Mouse (Mus musculus): ENCODE results near the gene Chl1. TPM values are rescaled to one million over a fixed set of nuclear protein-coding genes. Genes with fewer than 3 reads are reported as not detected.

Gene Chl1
- polyA plus RNA-seq, 1 experiment, result not detected

DNA sequence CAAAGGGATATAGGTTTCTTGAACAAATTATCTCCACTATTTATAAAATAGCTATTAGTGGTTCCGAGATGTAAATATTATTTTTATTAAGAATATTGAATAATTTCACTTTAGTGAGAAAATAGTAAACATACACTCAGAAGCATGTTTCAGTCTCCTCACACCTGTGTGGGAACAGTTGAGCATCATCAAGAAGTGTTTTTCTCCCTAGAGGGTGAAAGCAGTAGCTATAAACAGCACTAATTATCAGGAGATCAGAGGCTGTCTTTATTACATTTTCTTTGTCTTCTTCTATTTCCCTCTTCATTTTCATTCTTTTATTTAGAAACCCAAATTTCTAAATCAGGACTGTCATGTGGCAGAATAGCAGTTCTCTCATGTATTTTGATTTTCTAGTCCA is 166.7 kb downstream of the Chl1 start:
- Histone ChIP-seq H3K4me1 (ENCODE audit: control insufficient read depth, insufficient read depth, low read length) (no peaks in the 10 kb centered on the region), H3K27ac (ENCODE audit: insufficient read depth, low read depth, low read length) (no peak overlapping the region), H3K4me3 (ENCODE audit: insufficient read depth, low read length) (no peak overlapping the region)
- no peak for TF ChIP-seq POLR2A (IDR thresholded peaks at IDR 0.05; ENCODE audit: borderline replicate concordance, low read depth, low read length)
- TF ChIP-seq CTCF (IDR thresholded peaks at IDR 0.05; ENCODE audit: low read depth, low read length), result no peak

GRCm38 (mm10) chr6:103682854-103683574 is 172.6 kb downstream of the Chl1 start:
- Histone ChIP-seq H3K27ac (ENCODE audit: insufficient read depth, low read depth, low read length) (no peak overlapping the region), H3K4me1 (ENCODE audit: control insufficient read depth, insufficient read depth, low read length) (no peaks in the 10 kb centered on the region), H3K4me3 (ENCODE audit: insufficient read depth, low read length) (no peak overlapping the region)
- no peak for TF ChIP-seq POLR2A (IDR thresholded peaks at IDR 0.05; ENCODE audit: borderline replicate concordance, low read depth, low read length)
- no peak for TF ChIP-seq CTCF (IDR thresholded peaks at IDR 0.05; ENCODE audit: low read depth, low read length)

- Histone ChIP-seq H3K27ac (ENCODE audit: insufficient read depth, low read depth, low read length) (no peak overlapping the region), H3K4me3 (ENCODE audit: insufficient read depth, low read length) (no peak overlapping the region), H3K4me1 (ENCODE audit: control insufficient read depth, insufficient read depth, low read length) (no peaks in the 10 kb centered on the region)
- TF ChIP-seq POLR2A (IDR thresholded peaks at IDR 0.05; ENCODE audit: borderline replicate concordance, low read depth, low read length) (no peak), CTCF (IDR thresholded peaks at IDR 0.05; ENCODE audit: low read depth, low read length) (no peak)
These were observed 182.1 kb downstream of the Chl1 start for GRCm38 (mm10) chr6:103692511-103692910.

DNA sequence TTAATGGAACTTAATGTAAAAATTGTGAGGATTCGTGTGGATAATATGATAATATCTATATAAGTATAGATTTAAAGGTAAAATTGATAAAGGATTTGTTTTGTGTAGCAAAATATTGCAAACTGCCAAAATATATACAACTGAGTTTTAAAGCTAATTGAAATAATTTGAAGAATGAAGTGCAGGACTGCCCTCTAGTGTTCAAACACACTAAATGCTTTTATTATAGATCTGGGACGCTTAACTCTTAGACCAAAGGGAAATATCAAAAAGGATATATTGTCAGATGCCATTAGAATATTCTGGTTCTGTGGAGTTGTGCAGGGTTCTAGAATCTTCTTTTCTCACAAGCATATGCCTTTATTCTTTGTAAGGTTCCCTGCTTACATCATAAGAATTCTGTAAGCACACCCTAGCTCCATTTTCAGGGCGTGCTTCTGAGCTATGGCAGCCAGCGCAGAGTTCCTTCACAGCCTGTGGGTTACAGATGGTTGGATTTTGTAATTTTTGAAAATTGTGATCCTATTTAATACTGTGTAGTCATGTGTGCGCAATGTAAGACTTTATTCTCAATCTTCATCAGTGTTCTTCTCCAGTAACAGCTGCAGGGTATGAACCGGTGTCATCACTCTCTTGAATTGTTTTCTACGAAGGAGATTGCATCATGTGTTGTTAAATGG is 187.1 kb downstream of the Chl1 start:
- Histone ChIP-seq H3K4me1 (ENCODE audit: control insufficient read depth, insufficient read depth, low read length) (no peaks in the 10 kb centered on the region), H3K4me3 (ENCODE audit: insufficient read depth, low read length) (no peak overlapping the region), H3K27ac (ENCODE audit: insufficient read depth, low read depth, low read length) (no peak overlapping the region)
- TF ChIP-seq POLR2A (IDR thresholded peaks at IDR 0.05; ENCODE audit: borderline replicate concordance, low read depth, low read length) (no peak), CTCF (IDR thresholded peaks at IDR 0.05; ENCODE audit: low read depth, low read length) (no peak)

- TF ChIP-seq POLR2A (IDR thresholded peaks at IDR 0.05; ENCODE audit: borderline replicate concordance, low read depth, low read length) (no peak), CTCF (IDR thresholded peaks at IDR 0.05; ENCODE audit: low read depth, low read length) (no peak)
- Histone ChIP-seq H3K4me3 (ENCODE audit: insufficient read depth, low read length) (no peak overlapping the region), H3K27ac (ENCODE audit: insufficient read depth, low read depth, low read length) (no peak overlapping the region), H3K4me1 (ENCODE audit: control insufficient read depth, insufficient read depth, low read length) (no peaks in the 10 kb centered on the region)
These were observed 189.1 kb downstream of the Chl1 start for GRCm38 (mm10) chr6:103699482-103699881.

GRCm38 (mm10) chr6:103699895-103700294 is 189.5 kb downstream of the Chl1 start:
- no peak overlapping the region for H3K27ac ChIP-seq (ENCODE audit: insufficient read depth, low read depth, low read length)
- TF ChIP-seq POLR2A (IDR thresholded peaks at IDR 0.05; ENCODE audit: borderline replicate concordance, low read depth, low read length) (no peak), CTCF (IDR thresholded peaks at IDR 0.05; ENCODE audit: low read depth, low read length) (no peak)
- no peak overlapping the region for H3K4me3 ChIP-seq (ENCODE audit: insufficient read depth, low read length)
- no peaks in the 10 kb centered on the region for H3K4me1 ChIP-seq (ENCODE audit: control insufficient read depth, insufficient read depth, low read length)

- Histone ChIP-seq H3K4me1 (ENCODE audit: control insufficient read depth, insufficient read depth, low read length) (no peaks in the 10 kb centered on the region), H3K27ac (ENCODE audit: insufficient read depth, low read depth, low read length) (no peak overlapping the region), H3K4me3 (ENCODE audit: insufficient read depth, low read length) (no peak overlapping the region)
- TF ChIP-seq POLR2A (IDR thresholded peaks at IDR 0.05; ENCODE audit: borderline replicate concordance, low read depth, low read length) (no peak), CTCF (IDR thresholded peaks at IDR 0.05; ENCODE audit: low read depth, low read length) (no peak)
These were observed 189.9 kb downstream of the Chl1 start for GRCm38 (mm10) chr6:103700336-103700735.

GRCm38 (mm10) chr6:103706366-103706765 is 196.0 kb downstream of the Chl1 start:
- Histone ChIP-seq H3K4me1 (ENCODE audit: control insufficient read depth, insufficient read depth, low read length) (no peaks in the 10 kb centered on the region), H3K27ac (ENCODE audit: insufficient read depth, low read depth, low read length) (no peak overlapping the region), H3K4me3 (ENCODE audit: insufficient read depth, low read length) (no peak overlapping the region)
- TF ChIP-seq CTCF (IDR thresholded peaks at IDR 0.05; ENCODE audit: low read depth, low read length), result no peak
- no peak for TF ChIP-seq POLR2A (IDR thresholded peaks at IDR 0.05; ENCODE audit: borderline replicate concordance, low read depth, low read length)

DNA sequence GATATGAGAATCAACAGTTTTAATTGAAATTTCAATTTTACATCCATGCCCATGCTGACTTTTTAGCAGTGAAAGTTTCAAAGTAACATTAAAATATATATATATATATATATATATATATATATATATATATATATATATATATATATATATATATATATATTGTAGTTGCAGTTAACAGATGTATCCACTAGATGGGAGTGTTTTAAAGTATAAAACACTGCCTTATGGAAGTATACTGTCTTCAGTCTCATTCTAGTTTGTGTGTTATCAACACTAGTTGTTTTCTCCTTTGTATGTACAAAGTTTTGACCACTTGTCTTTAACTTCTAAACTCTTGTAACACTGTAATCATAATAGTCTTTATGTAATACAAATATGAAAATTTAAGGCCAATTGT is 228.9 kb downstream of the Chl1 start:
- no peak for TF ChIP-seq CTCF (IDR thresholded peaks at IDR 0.05; ENCODE audit: low read depth, low read length)
- TF ChIP-seq POLR2A (IDR thresholded peaks at IDR 0.05; ENCODE audit: borderline replicate concordance, low read depth, low read length), result no peak

GRCm38 (mm10) chr6:103742784-103743183 is 232.4 kb downstream of the Chl1 start:
- TF ChIP-seq POLR2A (IDR thresholded peaks at IDR 0.05; ENCODE audit: borderline replicate concordance, low read depth, low read length) (no peak), CTCF (IDR thresholded peaks at IDR 0.05; ENCODE audit: low read depth, low read length) (no peak)

More for the DNA sequence above, 228.9 kb downstream of the Chl1 start:
- Histone ChIP-seq H3K4me3 (ENCODE audit: insufficient read depth, low read length) (no peak overlapping the region), H3K4me1 (ENCODE audit: control insufficient read depth, insufficient read depth, low read length) (no peaks in the 10 kb centered on the region), H3K27ac (ENCODE audit: insufficient read depth, low read depth, low read length) (no peak overlapping the region)

More at GRCm38 (mm10) chr6:103742784-103743183, 232.4 kb downstream of the Chl1 start:
- no peak overlapping the region for H3K4me3 ChIP-seq (ENCODE audit: insufficient read depth, low read length)
- H3K27ac ChIP-seq (ENCODE audit: insufficient read depth, low read depth, low read length), result no peak overlapping the region
- no peaks in the 10 kb centered on the region for H3K4me1 ChIP-seq (ENCODE audit: control insufficient read depth, insufficient read depth, low read length)
